Mouse (Mus musculus) CH12.LX (cell line): Measurements from ENCODE around the gene Kat2b. TPM values are rescaled to one million over a fixed set of nuclear protein-coding genes. Genes with fewer than 3 reads are reported as not detected.
A peak's percentile ranks its signal among the peaks of the same experiment; 100 is the strongest.

Experiments
- DNase-seq: peaks from one replicate; pipeline ENCODE4 v3.0.0-alpha.2; 2013; ENCODE audit errors: extremely low read depth
- H3K27ac ChIP-seq: 2 replicates; pipeline ENCODE4 v1.5.1; 2012; ENCODE audit warnings: low read depth, mild to moderate bottlenecking, control low read depth, moderate library complexity; ENCODE audit not compliant: insufficient read depth
- H3K27me3 ChIP-seq: replicated peaks from 2 replicates; pipeline ENCODE3; 2012; ENCODE audit warnings: inconsistent platforms
- H3K36me3 ChIP-seq, 2 experiments: replicated peaks in 1 of 2; 2 replicates each; pipeline versions ENCODE3 to v1.6.1; 2012; ENCODE audit warnings: inconsistent platforms in 1 of 2, low read length in 1 of 2, mild to moderate bottlenecking in 1 of 2, mixed read lengths in 1 of 2, moderate library complexity in 1 of 2; ENCODE audit not compliant: control insufficient read depth in 1 of 2, insufficient read depth in 1 of 2
- H3K4me1 ChIP-seq, 2 experiments: 2 replicates each; pipeline ENCODE4 v1.6.1; 2012; ENCODE audit warnings: inconsistent platforms in 1 of 2, moderate library complexity in 1 of 2; ENCODE audit not compliant: insufficient read depth in 2 of 2, control insufficient read depth in 1 of 2
- H3K4me2 ChIP-seq: 2 replicates; pipeline ENCODE4 v1.6.1; 2012; ENCODE audit warnings: low read depth, mild to moderate bottlenecking, control low read depth; ENCODE audit not compliant: poor library complexity, insufficient read depth, severe bottlenecking
- H3K4me3 ChIP-seq, 3 experiments: fragments of 150-350 bp in 1 of 3; sonication (generic) in 1 of 3; replicated peaks in 1 of 3; 2 replicates each; pipeline versions ENCODE3 to v1.5.1; 2011 to 2012; ENCODE audit warnings: low read depth in 2 of 3, low read length in 2 of 3, mild to moderate bottlenecking in 2 of 3, moderate library complexity in 2 of 3, control low read depth in 1 of 3, improper control_type of control experiment in 1 of 3, inconsistent platforms in 1 of 3, mixed read lengths in 1 of 3; ENCODE audit not compliant: poor library complexity in 1 of 3
- H3K79me2 ChIP-seq: replicated peaks from 2 replicates; pipeline ENCODE4 v1.6.1; 2012; ENCODE audit warnings: mild to moderate bottlenecking, moderate library complexity; ENCODE audit not compliant: control insufficient read depth, poor library complexity, insufficient read depth, severe bottlenecking; ENCODE audit errors: extremely low read depth
- H3K9ac ChIP-seq: 2 replicates; pipeline ENCODE4 v1.6.1; 2012; ENCODE audit warnings: low read depth, mild to moderate bottlenecking, control low read depth, moderate library complexity; ENCODE audit not compliant: insufficient read depth
- H3K9me3 ChIP-seq: replicated peaks from 2 replicates; pipeline ENCODE3; 2012; ENCODE audit warnings: low read length, inconsistent platforms, mixed read lengths
- BHLHE40 ChIP-seq: IDR thresholded peaks from 2 replicates; pipeline ENCODE4 v1.6.1; 2011; ENCODE audit warnings: mild to moderate bottlenecking, low read depth, low read length, improper control_type of control experiment
- CHD1 ChIP-seq: IDR thresholded peaks from 2 replicates; pipeline ENCODE4 v1.6.1; 2012; ENCODE audit warnings: low read depth, low read length, improper control_type of control experiment, inconsistent platforms
- E2F4 ChIP-seq: IDR thresholded peaks from 2 replicates; pipeline ENCODE4 v1.6.1; 2011; ENCODE audit warnings: low read depth, low read length, improper control_type of control experiment; ENCODE audit not compliant: insufficient replicate concordance
- ELF1 ChIP-seq: IDR thresholded peaks from 2 replicates; pipeline ENCODE4 v1.6.1; 2014; ENCODE audit warnings: low read depth, mild to moderate bottlenecking, inconsistent platforms, low read length, improper control_type of control experiment
- EP300 ChIP-seq: IDR thresholded peaks from 2 replicates; pipeline ENCODE4 v1.6.1; 2011; ENCODE audit warnings: low read length, improper control_type of control experiment
- GABPA ChIP-seq: IDR thresholded peaks from 2 replicates; pipeline ENCODE4 v1.6.1; 2012; ENCODE audit warnings: low read depth, low read length, improper control_type of control experiment, inconsistent platforms; ENCODE audit not compliant: insufficient replicate concordance
- HCFC1 ChIP-seq: IDR thresholded peaks from 2 replicates; pipeline ENCODE4 v1.6.1; 2012; ENCODE audit warnings: low read depth, mild to moderate bottlenecking, inconsistent platforms, low read length, improper control_type of control experiment
- JUN ChIP-seq: IDR thresholded peaks from 2 replicates; pipeline ENCODE4 v1.6.1; 2011; ENCODE audit warnings: low read depth, mild to moderate bottlenecking, low read length, improper control_type of control experiment, moderate library complexity; ENCODE audit not compliant: insufficient read depth
- MAFK ChIP-seq: IDR thresholded peaks from 2 replicates; pipeline ENCODE4 v1.6.1; 2011; ENCODE audit warnings: low read length, improper control_type of control experiment; ENCODE audit not compliant: insufficient replicate concordance
- MAX ChIP-seq: IDR thresholded peaks from 2 replicates; pipeline ENCODE4 v1.6.1; 2011; ENCODE audit warnings: low read length, improper control_type of control experiment
- MAZ ChIP-seq: IDR thresholded peaks from 2 replicates; pipeline ENCODE4 v1.6.1; 2012; ENCODE audit warnings: low read depth, mild to moderate bottlenecking, inconsistent platforms, low read length, improper control_type of control experiment, moderate library complexity
- MEF2A ChIP-seq: IDR thresholded peaks from 2 replicates; pipeline ENCODE4 v1.6.1; 2014; ENCODE audit warnings: low read depth, mild to moderate bottlenecking, inconsistent platforms, low read length, improper control_type of control experiment, borderline replicate concordance
- MXI1 ChIP-seq: IDR thresholded peaks from 2 replicates; pipeline ENCODE4 v1.6.1; 2011; ENCODE audit warnings: mild to moderate bottlenecking, low read depth, low read length, improper control_type of control experiment
- MYC ChIP-seq: IDR thresholded peaks from 2 replicates; pipeline ENCODE4 v1.6.1; 2011; ENCODE audit warnings: low read depth, mild to moderate bottlenecking, improper control_type of control experiment, low read length
- NELFE ChIP-seq: IDR thresholded peaks from 2 replicates; pipeline ENCODE4 v1.6.1; 2011; ENCODE audit warnings: low read depth, low read length, improper control_type of control experiment
- NRF1 ChIP-seq: IDR thresholded peaks from 2 replicates; pipeline ENCODE4 v1.6.1; 2014; ENCODE audit warnings: low read depth, mild to moderate bottlenecking, inconsistent platforms, low read length, improper control_type of control experiment, moderate library complexity
- PAX5 ChIP-seq: IDR thresholded peaks from 2 replicates; pipeline ENCODE4 v1.6.1; 2012; ENCODE audit warnings: low read length, inconsistent platforms, mixed read lengths
- RCOR1 ChIP-seq: conservative IDR thresholded peaks from 2 replicates; pipeline ENCODE4 v1.6.1; 2012; ENCODE audit warnings: low read depth, mild to moderate bottlenecking, inconsistent platforms, low read length, improper control_type of control experiment
- SIN3A ChIP-seq: IDR thresholded peaks from 2 replicates; pipeline ENCODE4 v1.6.1; 2012; ENCODE audit warnings: low read length, improper control_type of control experiment, inconsistent platforms
- SMC3 ChIP-seq: IDR thresholded peaks from 2 replicates; pipeline ENCODE4 v1.6.1; 2011; ENCODE audit warnings: low read depth, low read length, improper control_type of control experiment
- USF1 ChIP-seq: IDR thresholded peaks from 2 replicates; pipeline ENCODE4 v1.6.1; 2014; ENCODE audit warnings: low read depth, mild to moderate bottlenecking, inconsistent platforms, low read length, improper control_type of control experiment
- ZC3H11A ChIP-seq: IDR thresholded peaks from 2 replicates; pipeline ENCODE4 v1.6.1; 2012; ENCODE audit warnings: low read depth, mild to moderate bottlenecking, inconsistent platforms, low read length, improper control_type of control experiment
- ZKSCAN1 ChIP-seq: IDR thresholded peaks from 2 replicates; pipeline ENCODE4 v1.6.1; 2012; ENCODE audit warnings: low read depth, inconsistent platforms, low read length, improper control_type of control experiment, borderline replicate concordance
- ZMIZ1 ChIP-seq: IDR thresholded peaks from 2 replicates; pipeline ENCODE4 v1.6.1; 2012; ENCODE audit warnings: low read depth, mild to moderate bottlenecking, inconsistent platforms, low read length, improper control_type of control experiment
- ZNF384 ChIP-seq: IDR thresholded peaks from 2 replicates; pipeline ENCODE4 v1.6.1; 2012; ENCODE audit warnings: low read depth, low read length, improper control_type of control experiment, inconsistent platforms
- dilution Hi-C: fragments of 300-500 bp; cut with MboI; formaldehyde crosslinking; loops from 2 replicates; pipeline ENCODE4 v1.14.3; 2020; ENCODE audit warnings: low sequenced_read_pairs; ENCODE audit not compliant: extremely low pct_unique_long_range_greater_than_20kb, extremely low pct_ligation_motif_present
- in situ Hi-C: fragments of 300-500 bp; cut with MboI; formaldehyde crosslinking; loops from 3 replicates; pipeline ENCODE4 v1.14.3; 2019; ENCODE audit warnings: low sequenced_read_pairs, low pct_ligation_motif_present, low pct_unique_long_range_greater_than_20kb, mixed read lengths
- polyA plus RNA-seq: library from polyadenylated mRNA; unstranded; fragments of >175 nt; gene quantifications from 2 replicates; pipeline ENCODE4 v1.2.1, GENCODE M21; 2012; ENCODE audit warnings: low read depth; ENCODE audit not compliant: insufficient read length
- total RNA-seq, 2 experiments: library from RNA; depleted of rRNA; stranded (reverse); fragments of 300-350 nt in 1 of 2; fragments of >200 nt in 1 of 2; gene quantifications; 2 replicates each; pipeline ENCODE4 v1.2.3; 2012 to 2014

The Kat2b gene
- total and polyA plus RNA-seq, 3 experiments: 3.6 to 4.6 (median 4.1) TPM

- Histone ChIP-seq H3K27ac (no peak overlapping the region), H3K79me2 (peaks cover 11% of the 10 kb centered on the region; the same call in 1 of the 2 replicates), H3K9ac (no peak overlapping the region), H3K27me3 (no peaks in the 10 kb centered on the region), H3K4me2 (peak overlapping the region; percentile 48), H3K4me3 (no peak overlapping the region), H3K9me3 (no peaks in the 10 kb centered on the region), H3K36me3 (no peaks in the 10 kb centered on the region), H3K4me1 (peaks cover 19 to 49% of the 10 kb centered on the region in 2 experiments)
- DNase-seq: no peak
- TF ChIP-seq CHD1: no peak
- no peak for TF ChIP-seq USF1
- no peak for TF ChIP-seq MAZ
- no peak for TF ChIP-seq JUN
- no peak for TF ChIP-seq ZC3H11A
- TF ChIP-seq RCOR1: no peak
- TF ChIP-seq EP300: no peak
- TF ChIP-seq MAX: no peak
- no peak for TF ChIP-seq MYC
- no peak for TF ChIP-seq MXI1
- TF ChIP-seq NRF1: no peak
- no peak for TF ChIP-seq MEF2A
- no peak for TF ChIP-seq SMC3
- no peak for TF ChIP-seq ZKSCAN1
- TF ChIP-seq SIN3A: no peak
- no peak for TF ChIP-seq HCFC1
- TF ChIP-seq GABPA: no peak
- TF ChIP-seq NELFE: no peak
- no peak for TF ChIP-seq ZMIZ1
- no peak for TF ChIP-seq ELF1
- in situ Hi-C loops: no loop called here
- dilution Hi-C loops: no loop called here
Observed at GRCm38 (mm10) chr17:53578249-53578648, 11.6 kb downstream of the Kat2b start.

GRCm38 (mm10) chr17:53578776-53579175, 12.1 kb downstream of the Kat2b start:
- Histone ChIP-seq H3K9me3 (no peaks in the 10 kb centered on the region), H3K36me3 (peaks cover under 1 to 1% of the 10 kb centered on the region in 2 experiments), H3K27me3 (no peaks in the 10 kb centered on the region), H3K27ac (no peak overlapping the region), H3K79me2 (peaks cover 11% of the 10 kb centered on the region; the same call in 1 of the 2 replicates), H3K4me3 (peak overlapping the region in 1 of 3 experiments; percentile 27), H3K4me1 (peaks cover 19 to 49% of the 10 kb centered on the region in 2 experiments), H3K9ac (no peak overlapping the region), H3K4me2 (peak overlapping the region; percentile 48)
- dilution Hi-C loops: no loop called here
- TF ChIP-seq MAFK (no peak), PAX5 (no peak), MEF2A (peak; percentile 9; the same call in 1 of the 2 replicates), ELF1 (no peak), E2F4 (no peak), MAZ (no peak), CHD1 (no peak), BHLHE40 (peak; percentile 82), ZNF384 (peak; percentile 35; the same call in 1 of the 2 replicates)
- in situ Hi-C loops: no loop called here
- DNase-seq: no peak
